Mouse (Mus musculus): ENCODE measurements around the gene Glud1. TPM values are rescaled to one million over a fixed set of nuclear protein-coding genes. Genes with fewer than 3 reads are reported as not detected.

Glud1 gene
- total RNA-seq, 1 experiment: 211 TPM

GRCm38 (mm10) chr14:34279726-34280125 lies 30.8 kb upstream of the Glud1 start:
- peaks cover 0 to 3% of the 10 kb centered on the region in 2 experiments; a peak in 1 of 4 replicates for H3K4me1 ChIP-seq (ENCODE audit: control insufficient read depth in 2 of 2, insufficient read depth in 2 of 2, low read length in 2 of 2, poor library complexity in 1 of 2)
- no peak overlapping the region for H3K9ac ChIP-seq (ENCODE audit: insufficient read depth, low read depth, low read length, poor library complexity, severe bottlenecking)
- H3K27ac ChIP-seq (ENCODE audit: insufficient read depth, low read depth, low read length, poor library complexity, severe bottlenecking): no peak overlapping the region
- no peak overlapping the region for H3K4me3 ChIP-seq (ENCODE audit: insufficient read depth in 1 of 2, low read depth in 1 of 2, low read length in 2 of 2, poor library complexity in 1 of 2, severe bottlenecking in 1 of 2)
- H3K36me3 ChIP-seq (ENCODE audit: control insufficient read depth, insufficient read depth, low read length, poor library complexity, severe bottlenecking): no peaks in the 10 kb centered on the region
- in situ Hi-C loops (cut with MboI; ENCODE audit: low sequenced_read_pairs in 2 of 2, unreplicated experiment in 2 of 2): no loop called here
- TF ChIP-seq ZNF384 (IDR thresholded peaks at IDR 0.05; ENCODE audit: low read depth, low read length) (no peak), ZC3H11A (IDR thresholded peaks at IDR 0.05; ENCODE audit: borderline replicate concordance, low read depth, low read length) (no peak), MAFK (IDR thresholded peaks at IDR 0.05; ENCODE audit: insufficient read depth, low read depth, low read length) (no peak), HCFC1 (IDR thresholded peaks at IDR 0.05; ENCODE audit: borderline replicate concordance, insufficient read depth, low read length) (no peak), CHD2 (IDR thresholded peaks at IDR 0.05; ENCODE audit: low read depth, low read length) (no peak)
- no peaks in the 10 kb centered on the region for H3K9me3 ChIP-seq (ENCODE audit: control insufficient read depth, insufficient read depth, low read depth, low read length)
- no peak for DNase-seq (ENCODE audit: low read depth, low spot score)

DNA sequence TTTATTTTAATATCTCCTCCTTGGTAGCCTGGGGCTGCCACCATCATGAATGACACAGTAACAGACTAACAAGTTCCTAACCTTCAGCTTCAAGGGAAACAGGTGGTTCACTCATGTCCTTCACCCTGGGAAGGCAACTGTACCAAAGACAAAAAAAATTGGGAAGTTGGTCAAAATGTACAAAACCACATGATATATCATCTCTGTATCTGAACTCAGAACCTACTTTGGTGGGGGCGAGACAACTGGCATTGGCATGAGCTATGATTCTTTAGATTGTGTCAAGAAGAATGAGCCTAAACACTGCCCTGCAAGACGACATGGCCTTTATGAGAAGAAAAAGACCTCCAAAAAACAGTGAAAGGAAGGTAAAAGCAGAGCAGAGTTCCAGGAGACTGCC lies 29.7 kb upstream of the Glud1 start:
- H3K4me1 ChIP-seq (ENCODE audit: control insufficient read depth in 2 of 2, insufficient read depth in 2 of 2, low read length in 2 of 2, poor library complexity in 1 of 2): peaks cover 0 to 3% of the 10 kb centered on the region in 2 experiments; a peak in 1 of 4 replicates
- H3K9me3 ChIP-seq (ENCODE audit: control insufficient read depth, insufficient read depth, low read depth, low read length): no peaks in the 10 kb centered on the region
- H3K9ac ChIP-seq (ENCODE audit: insufficient read depth, low read depth, low read length, poor library complexity, severe bottlenecking): no peak overlapping the region
- in situ Hi-C loops (cut with MboI; ENCODE audit: low sequenced_read_pairs in 2 of 2, unreplicated experiment in 2 of 2): no loop called here
- TF ChIP-seq ZC3H11A (IDR thresholded peaks at IDR 0.05; ENCODE audit: borderline replicate concordance, low read depth, low read length) (no peak), ZNF384 (IDR thresholded peaks at IDR 0.05; ENCODE audit: low read depth, low read length) (no peak), CHD2 (IDR thresholded peaks at IDR 0.05; ENCODE audit: low read depth, low read length) (no peak), HCFC1 (IDR thresholded peaks at IDR 0.05; ENCODE audit: borderline replicate concordance, insufficient read depth, low read length) (no peak), MAFK (IDR thresholded peaks at IDR 0.05; ENCODE audit: insufficient read depth, low read depth, low read length) (no peak)
- H3K4me3 ChIP-seq (ENCODE audit: insufficient read depth in 1 of 2, low read depth in 1 of 2, low read length in 2 of 2, poor library complexity in 1 of 2, severe bottlenecking in 1 of 2): no peak overlapping the region
- H3K27ac ChIP-seq (ENCODE audit: insufficient read depth, low read depth, low read length, poor library complexity, severe bottlenecking): no peak overlapping the region
- no peaks in the 10 kb centered on the region for H3K36me3 ChIP-seq (ENCODE audit: control insufficient read depth, insufficient read depth, low read length, poor library complexity, severe bottlenecking)
- DNase-seq (ENCODE audit: low read depth, low spot score): no peak

- no peak for DNase-seq (ENCODE audit: low read depth, low spot score)
- H3K9me3 ChIP-seq (ENCODE audit: control insufficient read depth, insufficient read depth, low read depth, low read length): no peaks in the 10 kb centered on the region
- no peak overlapping the region for H3K4me3 ChIP-seq (ENCODE audit: insufficient read depth in 1 of 2, low read depth in 1 of 2, low read length in 2 of 2, poor library complexity in 1 of 2, severe bottlenecking in 1 of 2)
- in situ Hi-C loops (cut with MboI; ENCODE audit: low sequenced_read_pairs in 2 of 2, unreplicated experiment in 2 of 2): no loop called here
- no peaks in the 10 kb centered on the region for H3K36me3 ChIP-seq (ENCODE audit: control insufficient read depth, insufficient read depth, low read length, poor library complexity, severe bottlenecking)
- H3K9ac ChIP-seq (ENCODE audit: insufficient read depth, low read depth, low read length, poor library complexity, severe bottlenecking): no peak overlapping the region
- peaks cover 0 to 3% of the 10 kb centered on the region in 2 experiments; a peak in 1 of 4 replicates for H3K4me1 ChIP-seq (ENCODE audit: control insufficient read depth in 2 of 2, insufficient read depth in 2 of 2, low read length in 2 of 2, poor library complexity in 1 of 2)
- no peak overlapping the region for H3K27ac ChIP-seq (ENCODE audit: insufficient read depth, low read depth, low read length, poor library complexity, severe bottlenecking)
- TF ChIP-seq CHD2 (IDR thresholded peaks at IDR 0.05; ENCODE audit: low read depth, low read length) (no peak), ZNF384 (IDR thresholded peaks at IDR 0.05; ENCODE audit: low read depth, low read length) (no peak), HCFC1 (IDR thresholded peaks at IDR 0.05; ENCODE audit: borderline replicate concordance, insufficient read depth, low read length) (no peak), ZC3H11A (IDR thresholded peaks at IDR 0.05; ENCODE audit: borderline replicate concordance, low read depth, low read length) (no peak), MAFK (IDR thresholded peaks at IDR 0.05; ENCODE audit: insufficient read depth, low read depth, low read length) (no peak)
Measured at GRCm38 (mm10) chr14:34281736-34282269, 28.7 kb upstream of the Glud1 start.

DNA sequence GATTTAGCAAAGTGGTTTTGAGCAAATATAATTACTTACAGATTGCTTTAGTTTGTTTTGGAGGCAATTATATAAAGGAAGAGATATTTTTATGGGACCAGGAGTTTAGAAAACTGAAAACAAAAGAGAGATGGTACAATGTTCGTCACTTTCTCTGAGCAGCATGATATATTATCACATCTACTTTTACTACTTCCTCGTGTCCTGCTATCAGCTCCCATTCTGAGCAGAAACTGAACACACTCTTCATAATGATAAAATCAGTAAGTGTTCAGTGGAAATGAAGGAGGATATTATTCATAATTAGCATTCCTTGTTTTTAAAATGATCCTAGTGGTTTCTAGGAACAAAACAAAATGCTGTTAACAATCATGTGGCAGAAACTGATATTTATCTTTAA lies 22.1 kb upstream of the Glud1 start:
- H3K4me3 ChIP-seq (ENCODE audit: insufficient read depth in 1 of 2, low read depth in 1 of 2, low read length in 2 of 2, poor library complexity in 1 of 2, severe bottlenecking in 1 of 2): no peak overlapping the region
- H3K36me3 ChIP-seq (ENCODE audit: control insufficient read depth, insufficient read depth, low read length, poor library complexity, severe bottlenecking): no peaks in the 10 kb centered on the region
- H3K4me1 ChIP-seq (ENCODE audit: control insufficient read depth in 2 of 2, insufficient read depth in 2 of 2, low read length in 2 of 2, poor library complexity in 1 of 2): no peaks in the 10 kb centered on the region
- no peak for TF ChIP-seq MAFK (IDR thresholded peaks at IDR 0.05; ENCODE audit: insufficient read depth, low read depth, low read length)
- no peak for TF ChIP-seq HCFC1 (IDR thresholded peaks at IDR 0.05; ENCODE audit: borderline replicate concordance, insufficient read depth, low read length)
- TF ChIP-seq CHD2 (IDR thresholded peaks at IDR 0.05; ENCODE audit: low read depth, low read length): no peak
- TF ChIP-seq ZNF384 (IDR thresholded peaks at IDR 0.05; ENCODE audit: low read depth, low read length): no peak
- TF ChIP-seq ZC3H11A (IDR thresholded peaks at IDR 0.05; ENCODE audit: borderline replicate concordance, low read depth, low read length): no peak
- no peak for DNase-seq (ENCODE audit: low read depth, low spot score)
- H3K9me3 ChIP-seq (ENCODE audit: control insufficient read depth, insufficient read depth, low read depth, low read length): no peaks in the 10 kb centered on the region
- no peak overlapping the region for H3K27ac ChIP-seq (ENCODE audit: insufficient read depth, low read depth, low read length, poor library complexity, severe bottlenecking)
- in situ Hi-C loops (cut with MboI; ENCODE audit: low sequenced_read_pairs in 2 of 2, unreplicated experiment in 2 of 2): no loop called here
- H3K9ac ChIP-seq (ENCODE audit: insufficient read depth, low read depth, low read length, poor library complexity, severe bottlenecking): no peak overlapping the region
